Mouse (Mus musculus) intestine, embryonic 14.5 days (tissue): ENCODE measurements around the gene Ndufaf4. TPM values are rescaled to one million over a fixed set of nuclear protein-coding genes. Genes with fewer than 3 reads are reported as not detected.
"Not testable (repeated sequence)": the region's sequence is repeated elsewhere in the genome, so short reads cannot be mapped to it uniquely, and the experiment has no call there.

Source experiments
- ATAC-seq: fragments of 200-750 bp; cut with Nextera tagmentation; replicated peaks from 2 replicates; pipeline ENCODE4 v1.8.0; 2017; ENCODE audit warnings: low read depth, moderate number of reproducible peaks, moderate TSS enrichment, moderate library complexity; ENCODE audit not compliant: low FRiP score, low TSS enrichment
- DNase-seq: peaks from one replicate; pipeline ENCODE4 v3.0.0-alpha.2; 2018; ENCODE audit warnings: low spot score
- H3K27ac ChIP-seq: fragments of 300-500 bp; sonication (generic); 2 replicates; pipeline ENCODE4 v1.5.1; 2014; ENCODE audit warnings: low read depth, mild to moderate bottlenecking, control low read depth
- H3K27me3 ChIP-seq: fragments of 300-500 bp; sonication (generic); replicated peaks from 2 replicates; pipeline ENCODE4 v1.6.1; 2014; ENCODE audit warnings: low read length, control low read depth; ENCODE audit not compliant: control insufficient read depth, insufficient read depth
- H3K36me3 ChIP-seq: fragments of 300-500 bp; sonication (generic); 2 replicates; pipeline ENCODE4 v1.6.1; 2014; ENCODE audit warnings: low read length, control low read depth; ENCODE audit not compliant: control insufficient read depth, insufficient read depth
- H3K4me1 ChIP-seq: fragments of 300-500 bp; sonication (generic); replicated peaks from 2 replicates; pipeline ENCODE4 v1.6.1; 2014; ENCODE audit warnings: low read length, control low read depth, mixed read lengths; ENCODE audit not compliant: control insufficient read depth, insufficient read depth
- H3K4me2 ChIP-seq: fragments of 300-500 bp; sonication (generic); 2 replicates; pipeline ENCODE4 v1.6.1; 2014; ENCODE audit warnings: low read length
- H3K4me3 ChIP-seq: fragments of 300-500 bp; sonication (generic); 2 replicates; pipeline ENCODE4 v1.5.1; 2014; ENCODE audit warnings: low read depth, low read length, control low read depth, mixed read lengths
- H3K9ac ChIP-seq: fragments of 300-500 bp; sonication (generic); 2 replicates; pipeline ENCODE4 v1.6.1; 2014; ENCODE audit warnings: mild to moderate bottlenecking, low read length
- H3K9me3 ChIP-seq: fragments of 300-500 bp; sonication (generic); 2 replicates; pipeline ENCODE4 v1.6.1; 2016; ENCODE audit warnings: low read length, control low read depth; ENCODE audit not compliant: control insufficient read depth
- WGBS: fragments of 180-500 bp; shearing (Covaris S2); extraction: QIAGEN DNeasy Blood & Tissue Kit; methylation state at CpG from one replicate; pipeline ENCODE4 v1.1.7; 2014; 5-methylcytosine and 5-hydroxymethylcytosine counted together
- polyA plus RNA-seq: library from polyadenylated mRNA; unstranded; fragments of >200 nt; fragmentation: Nextera tagmentation; extraction: Ambion mirVana; gene quantifications from 2 replicates; pipeline ENCODE4 v1.2.1, GENCODE M21; 2014

Gene Ndufaf4
- polyA plus RNA-seq: 62.0 and 64.8 TPM in 2 replicates

- Histone ChIP-seq H3K9me3 (no peaks in the 10 kb centered on the region), H3K4me3 (peak within 1 kb of the TSS; percentile 81), H3K36me3 (peaks cover 22% of the 10 kb centered on the region), H3K27me3 (no peaks in the 10 kb centered on the region), H3K27ac (0 out of 2 replicates have a peak within 1 kb of the TSS, but pooled peaks have one; percentile 22), H3K9ac (peak within 1 kb of the TSS; percentile 76), H3K4me2 (peak within 1 kb of the TSS; percentile 59), H3K4me1 (peaks cover 7% of the 10 kb centered on the region)
- under 1% methylated on average over 58 of the region's 58 CpGs for WGBS
- ATAC-seq: peak; percentile 94
- peak; percentile 99 for DNase-seq
Measured at GRCm38 (mm10) chr4:24897851-24898515, at the start of gene Ndufaf4. Gene Ndufaf4 (plus strand): TSS chr4:24898083.

GRCm38 (mm10) chr4:24850401-24851325, 47.2 kb upstream of the Ndufaf4 start, which contains the start of gene Klhl32:
Gene Klhl32 (minus strand): TSS chr4:24851124.
- Histone ChIP-seq H3K4me2 (peak within 1 kb of the TSS; percentile 83), H3K27me3 (no peaks in the 10 kb centered on the region), H3K36me3 (no peaks in the 10 kb centered on the region), H3K27ac (peak within 1 kb of the TSS; percentile 27; the same call in 1 of the 2 replicates), H3K9me3 (no peaks in the 10 kb centered on the region), H3K4me1 (no peaks in the 10 kb centered on the region), H3K9ac (peak within 1 kb of the TSS; percentile 53), H3K4me3 (peak within 1 kb of the TSS; percentile 68)
- peak; percentile 87 for DNase-seq
- WGBS: 1% methylated on average over 58 of the region's 63 CpGs
- peak; percentile 93 for ATAC-seq

GRCm38 (mm10) chr4:24865691-24866090, 32.2 kb upstream of the Ndufaf4 start:
- Histone ChIP-seq H3K27ac (no peak overlapping the region), H3K9ac (no peak overlapping the region), H3K4me1 (no peaks in the 10 kb centered on the region), H3K4me2 (no peak overlapping the region), H3K4me3 (no peak overlapping the region), H3K36me3 (no peaks in the 10 kb centered on the region), H3K9me3 (no peaks in the 10 kb centered on the region), H3K27me3 (no peaks in the 10 kb centered on the region)
- DNase-seq: no peak
- ATAC-seq: no peak
- 46% methylated on average over 6 of the region's 6 CpGs for WGBS

GRCm38 (mm10) chr4:24869230-24869629, 28.7 kb upstream of the Ndufaf4 start:
- ATAC-seq (0 out of 2 replicates have a peak, but pooled peaks have one; percentile 3), DNase-seq (no peak)
- H3K4me1 ChIP-seq: no peaks in the 10 kb centered on the region
- H3K36me3 ChIP-seq: no peaks in the 10 kb centered on the region
- no peaks in the 10 kb centered on the region for H3K9me3 ChIP-seq
- no peak overlapping the region for H3K4me3 ChIP-seq
- peak overlapping the region; percentile 44; the same call in 1 of the 2 replicates for H3K27ac ChIP-seq
- H3K27me3 ChIP-seq: no peaks in the 10 kb centered on the region
- H3K9ac ChIP-seq: no peak overlapping the region
- WGBS: 51% methylated on average over 4 of the region's 4 CpGs
- H3K4me2 ChIP-seq: no peak overlapping the region

GRCm38 (mm10) chr4:24889386-24889785, 8.5 kb upstream of the Ndufaf4 start:
- not testable (repeated sequence) for H3K27ac ChIP-seq, H3K9ac ChIP-seq, H3K27me3 ChIP-seq, DNase-seq, H3K4me1 ChIP-seq, ATAC-seq, H3K4me3 ChIP-seq, H3K36me3 ChIP-seq, H3K4me2 ChIP-seq, H3K9me3 ChIP-seq
- WGBS: 50% methylated on average over 2 of the region's 2 CpGs

GRCm38 (mm10) chr4:24892293-24892692, 5.6 kb upstream of the Ndufaf4 start:
- WGBS: 74% methylated on average over 2 of the region's 2 CpGs

GRCm38 (mm10) chr4:24894625-24895024, 3.3 kb upstream of the Ndufaf4 start:
- no peaks in the 10 kb centered on the region for H3K9me3 ChIP-seq
- no peak overlapping the region for H3K9ac ChIP-seq
- no peak overlapping the region for H3K4me2 ChIP-seq
- ATAC-seq (no peak), DNase-seq (no peak)
- no peaks in the 10 kb centered on the region for H3K36me3 ChIP-seq
- peaks cover 7% of the 10 kb centered on the region for H3K4me1 ChIP-seq
- no peaks in the 10 kb centered on the region for H3K27me3 ChIP-seq
- WGBS: 83% methylated on average over 4 of the region's 4 CpGs
- H3K4me3 ChIP-seq: no peak overlapping the region
- H3K27ac ChIP-seq: no peak overlapping the region

More at GRCm38 (mm10) chr4:24892293-24892692, 5.6 kb upstream of the Ndufaf4 start:
- not testable (repeated sequence) for H3K4me1 ChIP-seq, H3K4me3 ChIP-seq, ATAC-seq, DNase-seq, H3K27me3 ChIP-seq, H3K9me3 ChIP-seq, H3K27ac ChIP-seq, H3K4me2 ChIP-seq, H3K36me3 ChIP-seq, H3K9ac ChIP-seq

- DNase-seq (no peak), ATAC-seq (0 out of 2 replicates have a peak, but pooled peaks have one; percentile 34)
- H3K9me3 ChIP-seq: no peaks in the 10 kb centered on the region
- 0% methylated on average over 1 of the region's 1 CpGs for WGBS
- no peak overlapping the region for H3K4me3 ChIP-seq
- H3K36me3 ChIP-seq: peaks cover 13% of the 10 kb centered on the region
- peak overlapping the region; percentile 59; the same call in 1 of the 2 replicates for H3K4me2 ChIP-seq
- no peaks in the 10 kb centered on the region for H3K27me3 ChIP-seq
- no peak overlapping the region for H3K9ac ChIP-seq
- H3K27ac ChIP-seq: no peak overlapping the region
- peaks cover 7% of the 10 kb centered on the region for H3K4me1 ChIP-seq
Measured at GRCm38 (mm10) chr4:24896829-24897228, 1.1 kb upstream of the Ndufaf4 start.
